Mouse (Mus musculus): Measurements from ENCODE around the gene Tirap. TPM values are rescaled to one million over a fixed set of nuclear protein-coding genes. Genes with fewer than 3 reads are reported as not detected.
A peak's percentile ranks its signal among the peaks of the same experiment; 100 is the strongest.

Tirap gene
- polyA plus RNA-seq, 1 experiment from 2014 or later, result 4.0 TPM

GRCm38 (mm10) chr9:35175251-35176123, 24.6 kb downstream of the Tirap start, which contains the start of gene Dcps:
Dcps (minus strand) TSS chr9:35176061.
- Histone ChIP-seq H3K36me3 (replicated peaks; ENCODE audit: control insufficient read depth, insufficient read depth) (peaks cover 6% of the 10 kb centered on the region; the same call in 1 of the 2 replicates), H3K9ac (peak within 1 kb of the TSS; percentile 67), H3K4me2 (replicated peaks) (peak within 1 kb of the TSS; percentile 91), H3K27ac (peak within 1 kb of the TSS; percentile 93), H3K4me1 (replicated peaks; ENCODE audit: control insufficient read depth, insufficient read depth, low read length) (peaks cover 10% of the 10 kb centered on the region), H3K4me3 (replicated peaks; ENCODE audit: low read length) (peak within 1 kb of the TSS; percentile 69), H3K27me3 (ENCODE audit: control insufficient read depth, insufficient read depth, low read length) (no peaks in the 10 kb centered on the region), H3K9me3 (ENCODE audit: control insufficient read depth, low read length) (no peaks in the 10 kb centered on the region)
- peak; percentile 93 for DNase-seq (ENCODE audit: low spot score)
- peak; percentile 97 for ATAC-seq (ENCODE audit: low FRiP score)
- under 1% methylated on average over 38 of the region's 38 CpGs for WGBS

- H3K4me3 ChIP-seq (replicated peaks; ENCODE audit: low read length), result no peak overlapping the region
- peaks cover 10% of the 10 kb centered on the region for H3K4me1 ChIP-seq (replicated peaks; ENCODE audit: control insufficient read depth, insufficient read depth, low read length)
- DNase-seq (ENCODE audit: low spot score) (no peak), ATAC-seq (ENCODE audit: low FRiP score) (no peak)
- no peaks in the 10 kb centered on the region for H3K9me3 ChIP-seq (ENCODE audit: control insufficient read depth, low read length)
- 97% methylated on average over 1 of the region's 1 CpGs for WGBS
- H3K36me3 ChIP-seq (replicated peaks; ENCODE audit: control insufficient read depth, insufficient read depth), result peaks cover 16% of the 10 kb centered on the region; the same call in 1 of the 2 replicates
- H3K27ac ChIP-seq, result no peak overlapping the region
- no peaks in the 10 kb centered on the region for H3K27me3 ChIP-seq (ENCODE audit: control insufficient read depth, insufficient read depth, low read length)
- H3K4me2 ChIP-seq (replicated peaks), result no peak overlapping the region
- H3K9ac ChIP-seq, result no peak overlapping the region
These were observed 26.8 kb downstream of the Tirap start for GRCm38 (mm10) chr9:35173331-35173730.

- H3K27ac ChIP-seq, result no peak overlapping the region
- H3K9me3 ChIP-seq (ENCODE audit: control insufficient read depth, low read length), result no peaks in the 10 kb centered on the region
- WGBS, result 94% methylated on average over 7 of the region's 7 CpGs
- DNase-seq (ENCODE audit: low spot score) (no peak), ATAC-seq (ENCODE audit: low FRiP score) (no peak)
- H3K4me3 ChIP-seq (replicated peaks; ENCODE audit: low read length), result no peak overlapping the region
- H3K36me3 ChIP-seq (replicated peaks; ENCODE audit: control insufficient read depth, insufficient read depth), result peaks cover 16% of the 10 kb centered on the region; the same call in 1 of the 2 replicates
- no peaks in the 10 kb centered on the region for H3K27me3 ChIP-seq (ENCODE audit: control insufficient read depth, insufficient read depth, low read length)
- no peak overlapping the region for H3K4me2 ChIP-seq (replicated peaks)
- H3K9ac ChIP-seq, result no peak overlapping the region
- H3K4me1 ChIP-seq (replicated peaks; ENCODE audit: control insufficient read depth, insufficient read depth, low read length), result peaks cover 8% of the 10 kb centered on the region
These were observed 30.0 kb downstream of the Tirap start for GRCm38 (mm10) chr9:35170071-35170470.

GRCm38 (mm10) chr9:35166798-35167635, 33.1 kb downstream of the Tirap start:
- no peaks in the 10 kb centered on the region for H3K9me3 ChIP-seq (ENCODE audit: control insufficient read depth, low read length)
- WGBS, result 19% methylated on average over 9 of the region's 9 CpGs
- H3K9ac ChIP-seq, result no peak overlapping the region
- no peak overlapping the region for H3K4me2 ChIP-seq (replicated peaks)
- DNase-seq (ENCODE audit: low spot score) (no peak), ATAC-seq (ENCODE audit: low FRiP score) (peak; percentile 52; the same call in 1 of the 2 replicates)
- no peak overlapping the region for H3K4me3 ChIP-seq (replicated peaks; ENCODE audit: low read length)
- no peak overlapping the region for H3K27ac ChIP-seq
- no peaks in the 10 kb centered on the region for H3K27me3 ChIP-seq (ENCODE audit: control insufficient read depth, insufficient read depth, low read length)
- peaks cover 22% of the 10 kb centered on the region for H3K36me3 ChIP-seq (replicated peaks; ENCODE audit: control insufficient read depth, insufficient read depth)
- no peaks in the 10 kb centered on the region for H3K4me1 ChIP-seq (replicated peaks; ENCODE audit: control insufficient read depth, insufficient read depth, low read length)

GRCm38 (mm10) chr9:35166144-35166797, 33.8 kb downstream of the Tirap start:
- no peak overlapping the region for H3K27ac ChIP-seq
- WGBS, result 24% methylated on average over 3 of the region's 3 CpGs
- ATAC-seq (ENCODE audit: low FRiP score), result peak; percentile 72; the same call in 1 of the 2 replicates

GRCm38 (mm10) chr9:35164142-35164874, 35.8 kb downstream of the Tirap start:
- ATAC-seq (ENCODE audit: low FRiP score) (no peak), DNase-seq (ENCODE audit: low spot score) (no peak)
- Histone ChIP-seq H3K27me3 (ENCODE audit: control insufficient read depth, insufficient read depth, low read length) (no peaks in the 10 kb centered on the region), H3K27ac (no peak overlapping the region), H3K9ac (no peak overlapping the region), H3K9me3 (ENCODE audit: control insufficient read depth, low read length) (no peaks in the 10 kb centered on the region), H3K4me1 (replicated peaks; ENCODE audit: control insufficient read depth, insufficient read depth, low read length) (no peaks in the 10 kb centered on the region), H3K36me3 (replicated peaks; ENCODE audit: control insufficient read depth, insufficient read depth) (peaks cover 6% of the 10 kb centered on the region), H3K4me3 (replicated peaks; ENCODE audit: low read length) (no peak overlapping the region), H3K4me2 (replicated peaks) (no peak overlapping the region)
- 82% methylated on average over 5 of the region's 5 CpGs for WGBS

More at GRCm38 (mm10) chr9:35166144-35166797, 33.8 kb downstream of the Tirap start:
- Histone ChIP-seq H3K36me3 (replicated peaks; ENCODE audit: control insufficient read depth, insufficient read depth) (peaks cover 22% of the 10 kb centered on the region), H3K9ac (no peak overlapping the region), H3K9me3 (ENCODE audit: control insufficient read depth, low read length) (no peaks in the 10 kb centered on the region), H3K4me2 (replicated peaks) (no peak overlapping the region), H3K27me3 (ENCODE audit: control insufficient read depth, insufficient read depth, low read length) (no peaks in the 10 kb centered on the region), H3K4me1 (replicated peaks; ENCODE audit: control insufficient read depth, insufficient read depth, low read length) (no peaks in the 10 kb centered on the region), H3K4me3 (replicated peaks; ENCODE audit: low read length) (no peak overlapping the region)
- peak; percentile 72 for DNase-seq (ENCODE audit: low spot score)

- WGBS, result 93% methylated on average over 11 of the region's 11 CpGs
These were observed 36.9 kb downstream of the Tirap start for GRCm38 (mm10) chr9:35163011-35163690.

GRCm38 (mm10) chr9:35161721-35162120, 38.4 kb downstream of the Tirap start:
- no peaks in the 10 kb centered on the region for H3K9me3 ChIP-seq (ENCODE audit: control insufficient read depth, low read length)
- peaks cover 6% of the 10 kb centered on the region; the same call in 1 of the 2 replicates for H3K36me3 ChIP-seq (replicated peaks; ENCODE audit: control insufficient read depth, insufficient read depth)
- H3K27ac ChIP-seq, result no peak overlapping the region
- 88% methylated on average over 7 of the region's 7 CpGs for WGBS
- no peak overlapping the region for H3K9ac ChIP-seq
- no peak overlapping the region for H3K4me2 ChIP-seq (replicated peaks)
- ATAC-seq (ENCODE audit: low FRiP score) (no peak), DNase-seq (ENCODE audit: low spot score) (no peak)
- no peaks in the 10 kb centered on the region for H3K27me3 ChIP-seq (ENCODE audit: control insufficient read depth, insufficient read depth, low read length)
- H3K4me3 ChIP-seq (replicated peaks; ENCODE audit: low read length), result no peak overlapping the region
- H3K4me1 ChIP-seq (replicated peaks; ENCODE audit: control insufficient read depth, insufficient read depth, low read length), result no peaks in the 10 kb centered on the region

More at GRCm38 (mm10) chr9:35163011-35163690, 36.9 kb downstream of the Tirap start:
- Histone ChIP-seq H3K4me2 (replicated peaks) (no peak overlapping the region), H3K27ac (no peak overlapping the region), H3K4me1 (replicated peaks; ENCODE audit: control insufficient read depth, insufficient read depth, low read length) (no peaks in the 10 kb centered on the region), H3K27me3 (ENCODE audit: control insufficient read depth, insufficient read depth, low read length) (no peaks in the 10 kb centered on the region), H3K9ac (no peak overlapping the region), H3K36me3 (replicated peaks; ENCODE audit: control insufficient read depth, insufficient read depth) (peaks cover 6% of the 10 kb centered on the region; the same call in 1 of the 2 replicates), H3K4me3 (replicated peaks; ENCODE audit: low read length) (no peak overlapping the region), H3K9me3 (ENCODE audit: control insufficient read depth, low read length) (no peaks in the 10 kb centered on the region)
- DNase-seq (ENCODE audit: low spot score), result no peak
- no peak for ATAC-seq (ENCODE audit: low FRiP score)

Data from hindbrain, embryonic 14.5 days (tissue).